Mouse (Mus musculus): ENCODE measurements around the gene Slc19a2.

DNA sequence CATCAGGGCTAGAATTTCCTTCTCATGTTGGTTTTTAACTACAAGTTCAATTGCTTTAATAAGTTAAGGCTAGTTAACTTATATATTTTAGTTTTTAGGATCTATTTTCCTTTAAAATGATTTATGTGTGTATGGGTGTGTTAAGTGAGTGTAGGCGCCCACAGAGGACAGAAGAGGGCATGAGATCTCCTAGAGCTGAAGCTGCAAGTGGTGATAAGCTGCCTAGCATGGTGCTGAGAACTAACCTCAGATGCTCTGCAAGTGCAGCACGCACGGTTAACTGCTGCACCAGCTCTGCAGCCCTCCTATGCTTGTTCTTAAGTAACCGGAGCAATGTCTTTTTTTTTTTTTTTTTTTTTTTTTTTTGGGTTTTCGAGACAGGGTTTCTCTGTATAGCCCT lies 47.6 kb downstream of the Slc19a2 start:
- TF ChIP-seq POLR2A (IDR thresholded peaks at IDR 0.05; ENCODE audit: borderline replicate concordance, low read depth, low read length) (no peak), CTCF (IDR thresholded peaks at IDR 0.05; ENCODE audit: low read depth, low read length) (no peak)
